Mouse (Mus musculus) urinary bladder, adult 2 months (tissue): ENCODE results near the gene Cxcl12. TPM values are rescaled to one million over a fixed set of nuclear protein-coding genes. Genes with fewer than 3 reads are reported as not detected.

Experiments
- DNase-seq: peaks from one replicate; pipeline ENCODE4 v3.0.0; 2022; ENCODE audit warnings: low spot score
- polyA plus RNA-seq: library from polyadenylated mRNA; depleted of rRNA; stranded (reverse); fragments of >200 nt; gene quantifications from 2 replicates; pipeline ENCODE4 v1.2.3, GENCODE M21; 2012

The Cxcl12 gene
- polyA plus RNA-seq, 1 experiment, result 250 TPM

- DNase-seq, result no peak
These were observed 52.6 kb downstream of the Cxcl12 start for GRCm38 (mm10) chr6:117220831-117221345.
